Mouse (Mus musculus): Measurements from ENCODE around the gene Prss32. TPM values are rescaled to one million over a fixed set of nuclear protein-coding genes. Genes with fewer than 3 reads are reported as not detected.

The Prss32 gene
- polyA plus RNA-seq (2012): not detected in 2 replicates

- TF ChIP-seq GATA1 (IDR thresholded peaks at IDR 0.05; ENCODE audit: low read length): no peak
These were observed at the start of gene Prss32, which contains the start of gene Prss41 for GRCm38 (mm10) chr17:23843812-23844273. TSS of gene Prss32 (plus strand) at chr17:23843855. TSS of gene Prss41 (minus strand) at chr17:23844172.

DNA sequence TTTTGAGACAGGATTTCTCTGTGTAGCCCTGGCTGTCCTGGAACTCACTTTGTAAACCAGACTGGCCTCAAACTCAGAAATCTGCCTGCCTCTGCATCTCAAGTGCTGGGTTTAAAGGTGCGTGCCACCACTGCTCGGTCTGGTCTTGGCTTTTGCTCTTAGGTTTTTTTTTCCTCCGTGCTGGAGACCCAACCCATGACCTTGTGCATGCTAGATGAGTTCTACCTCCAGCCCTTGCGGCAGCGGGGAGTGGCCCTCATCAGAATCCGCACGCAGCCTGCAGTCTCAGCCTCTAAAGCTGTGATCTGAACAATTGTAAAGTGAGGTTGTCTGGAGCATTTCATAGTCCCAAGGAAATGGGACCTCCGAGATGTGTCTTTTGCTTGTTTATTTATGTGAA lies 48.3 kb upstream of the Prss32 start:
- TF ChIP-seq GATA1 (IDR thresholded peaks at IDR 0.05; ENCODE audit: low read length): no peak

GRCm38 (mm10) chr17:23797316-23797715 lies 46.3 kb upstream of the Prss32 start:
- no peak for TF ChIP-seq GATA1 (IDR thresholded peaks at IDR 0.05; ENCODE audit: low read length)

GRCm38 (mm10) chr17:23801627-23802026 lies 42.0 kb upstream of the Prss32 start:
- no peak for TF ChIP-seq GATA1 (IDR thresholded peaks at IDR 0.05; ENCODE audit: low read length)

- TF ChIP-seq GATA1 (IDR thresholded peaks at IDR 0.05; ENCODE audit: low read length): no peak
These were observed 40.8 kb upstream of the Prss32 start for GRCm38 (mm10) chr17:23802746-23803365.

DNA sequence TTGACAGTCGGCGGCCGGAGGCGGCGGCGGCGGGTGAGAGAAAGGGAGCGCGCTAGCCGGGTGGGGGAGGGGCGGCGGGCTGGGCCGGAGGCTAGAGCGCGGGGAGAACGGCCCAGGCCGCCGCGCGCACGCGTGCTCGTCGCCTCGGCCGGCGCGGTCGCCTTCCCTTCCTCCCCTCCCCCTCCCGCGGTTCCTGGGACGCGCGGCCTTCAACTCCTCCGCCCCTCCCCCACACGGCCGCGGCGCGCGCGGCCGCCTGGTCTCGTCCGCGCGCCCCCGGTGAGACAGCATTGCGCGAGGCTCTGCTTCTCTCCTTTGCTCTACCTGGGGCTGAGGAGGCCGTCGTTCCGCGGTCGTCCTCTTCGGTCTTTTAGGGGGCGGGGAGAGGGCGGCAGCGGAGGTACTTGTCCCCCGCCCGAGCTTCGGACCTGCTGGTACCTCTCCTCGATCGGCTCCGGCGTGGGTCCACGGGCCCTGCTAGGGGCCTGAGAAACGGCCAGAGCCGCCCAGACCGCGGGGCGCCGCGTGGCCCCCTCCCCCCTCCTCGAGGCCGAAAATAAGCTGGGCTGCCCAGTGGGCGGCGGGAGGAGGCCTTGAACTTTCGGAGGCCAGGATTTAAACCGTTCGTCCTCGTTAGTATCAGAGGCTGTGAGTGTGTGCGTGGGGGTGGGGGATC lies 40.2 kb upstream of the Prss32 start:
- no peak for TF ChIP-seq GATA1 (IDR thresholded peaks at IDR 0.05; ENCODE audit: low read length)

GRCm38 (mm10) chr17:23804426-23805085 lies 39.1 kb upstream of the Prss32 start:
- TF ChIP-seq GATA1 (IDR thresholded peaks at IDR 0.05; ENCODE audit: low read length): no peak

DNA sequence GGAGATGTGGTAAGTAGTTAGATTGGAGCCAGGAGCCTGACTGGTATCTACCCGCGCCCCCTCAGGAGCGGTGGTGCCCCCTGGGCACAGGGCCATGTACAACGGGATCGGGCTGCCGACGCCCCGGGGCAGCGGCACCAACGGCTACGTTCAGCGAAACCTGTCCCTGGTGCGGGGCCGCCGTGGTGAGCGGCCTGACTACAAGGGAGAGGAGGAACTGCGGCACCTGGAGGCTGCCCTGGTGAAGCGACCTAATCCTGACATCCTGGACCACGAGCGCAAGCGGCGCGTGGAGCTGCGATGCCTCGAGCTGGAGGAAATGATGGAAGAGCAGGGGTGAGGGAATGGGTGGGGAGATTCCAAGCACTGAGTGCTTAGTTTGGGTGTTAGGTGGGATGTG lies 36.8 kb upstream of the Prss32 start:
- no peak for TF ChIP-seq GATA1 (IDR thresholded peaks at IDR 0.05; ENCODE audit: low read length)

DNA sequence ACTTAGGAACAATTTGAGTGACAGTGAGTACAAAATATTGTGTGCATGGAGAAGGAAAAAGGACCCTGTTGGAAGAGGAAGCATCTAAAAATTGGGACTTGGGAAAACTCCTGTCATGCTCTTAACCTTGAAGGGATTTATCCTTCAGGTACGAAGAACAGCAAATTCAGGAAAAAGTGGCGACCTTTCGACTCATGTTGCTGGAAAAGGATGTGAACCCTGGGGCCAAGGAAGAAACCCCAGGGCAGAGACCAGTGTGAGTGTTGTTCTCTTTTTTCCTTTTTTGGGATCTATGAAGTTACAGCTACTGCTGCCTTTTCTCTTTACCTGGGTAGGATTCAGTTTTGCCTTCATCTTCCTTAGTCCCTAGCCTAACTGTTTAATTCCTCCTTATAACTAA lies 35.7 kb upstream of the Prss32 start:
- TF ChIP-seq GATA1 (IDR thresholded peaks at IDR 0.05; ENCODE audit: low read length): no peak

DNA sequence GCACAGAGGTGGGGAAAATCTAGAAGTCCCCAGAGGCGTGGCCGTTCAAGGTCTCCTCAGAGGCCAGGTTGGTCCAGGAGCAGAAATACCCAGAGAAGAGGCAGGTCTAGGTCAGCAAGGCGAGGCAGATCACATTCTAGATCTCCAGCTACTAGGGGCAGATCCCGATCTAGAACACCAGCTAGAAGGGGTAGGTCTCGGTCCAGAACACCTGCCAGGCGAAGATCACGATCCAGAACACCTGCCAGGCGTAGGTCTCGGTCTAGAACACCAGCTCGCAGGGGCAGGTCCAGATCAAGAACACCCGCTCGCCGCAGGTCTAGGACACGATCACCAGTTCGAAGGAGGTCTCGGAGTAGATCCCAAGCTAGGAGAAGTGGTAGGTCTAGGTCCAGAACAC lies 28.0 kb upstream of the Prss32 start:
- TF ChIP-seq GATA1 (IDR thresholded peaks at IDR 0.05; ENCODE audit: low read length): no peak

GRCm38 (mm10) chr17:23818579-23818978 lies 25.1 kb upstream of the Prss32 start:
- no peak for TF ChIP-seq GATA1 (IDR thresholded peaks at IDR 0.05; ENCODE audit: low read length)

GRCm38 (mm10) chr17:23819235-23819634 lies 24.4 kb upstream of the Prss32 start:
- no peak for TF ChIP-seq GATA1 (IDR thresholded peaks at IDR 0.05; ENCODE audit: low read length)

- TF ChIP-seq GATA1 (IDR thresholded peaks at IDR 0.05; ENCODE audit: low read length): no peak
These were observed 22.9 kb upstream of the Prss32 start for GRCm38 (mm10) chr17:23820731-23821130.

- TF ChIP-seq GATA1 (IDR thresholded peaks at IDR 0.05; ENCODE audit: low read length): no peak
These were observed 21.6 kb upstream of the Prss32 start for GRCm38 (mm10) chr17:23822094-23822493.

GRCm38 (mm10) chr17:23823018-23823417 lies 20.6 kb upstream of the Prss32 start:
- no peak for TF ChIP-seq GATA1 (IDR thresholded peaks at IDR 0.05; ENCODE audit: low read length)

- no peak for TF ChIP-seq GATA1 (IDR thresholded peaks at IDR 0.05; ENCODE audit: low read length)
These were observed 20.0 kb upstream of the Prss32 start for GRCm38 (mm10) chr17:23823614-23824013.
